Mouse (Mus musculus): ENCODE results near the gene Mid1ip1. TPM values are rescaled to one million over a fixed set of nuclear protein-coding genes. Genes with fewer than 3 reads are reported as not detected.

Mid1ip1 gene
- 32.3 and 37.0 TPM in 2 replicates for polyA plus RNA-seq (2012; rRNA removed)

- WGBS, result 15% methylated on average over 12 of the region's 12 CpGs
- peak; percentile 84 for DNase-seq (ENCODE audit: low read depth, low spot score)
Observed at GRCm38 (mm10) chrX:10714696-10715140, at the start of gene Mid1ip1. Mid1ip1 (plus strand) TSS chrX:10715013.

GRCm38 (mm10) chrX:10694455-10695180 is 20.2 kb upstream of the Mid1ip1 start:
- DNase-seq (ENCODE audit: low read depth, low spot score), result no peak
- 78% methylated on average over 5 of the region's 5 CpGs for WGBS

GRCm38 (mm10) chrX:10706728-10707127 is 8.1 kb upstream of the Mid1ip1 start:
- WGBS, result 91% methylated on average over 3 of the region's 3 CpGs
- no peak for DNase-seq (ENCODE audit: low read depth, low spot score)

GRCm38 (mm10) chrX:10713839-10714637 is 775 bp upstream of the Mid1ip1 start:
- WGBS, result 26% methylated on average over 11 of the region's 11 CpGs
- DNase-seq (ENCODE audit: low read depth, low spot score), result no peak

GRCm38 (mm10) chrX:10716917-10717763 is 2.3 kb downstream of the Mid1ip1 start:
- WGBS, result 14% methylated on average over 50 of the region's 50 CpGs
- no peak for DNase-seq (ENCODE audit: low read depth, low spot score)

- 16% methylated on average over 61 of the region's 61 CpGs for WGBS
- DNase-seq (ENCODE audit: low read depth, low spot score), result no peak
Observed at GRCm38 (mm10) chrX:10718021-10718837, 3.4 kb downstream of the Mid1ip1 start.

GRCm38 (mm10) chrX:10718838-10719539 is 4.2 kb downstream of the Mid1ip1 start:
- DNase-seq (ENCODE audit: low read depth, low spot score), result no peak
- 21% methylated on average over 22 of the region's 22 CpGs for whole genome bisulfite sequencing

- DNase-seq (ENCODE audit: low read depth, low spot score), result no peak
- WGBS, result 24% methylated on average over 6 of the region's 6 CpGs
Observed at GRCm38 (mm10) chrX:10720391-10720790, 5.6 kb downstream of the Mid1ip1 start.

GRCm38 (mm10) chrX:10724571-10724970 is 9.8 kb downstream of the Mid1ip1 start:
- 90% methylated on average over 1 of the region's 1 CpGs for WGBS
- no peak for DNase-seq (ENCODE audit: low read depth, low spot score)

GRCm38 (mm10) chrX:10729488-10729887 is 14.7 kb downstream of the Mid1ip1 start:
- WGBS, result 27% methylated on average over 5 of the region's 6 CpGs
- no peak for DNase-seq (ENCODE audit: low read depth, low spot score)

- 44% methylated on average over 1 of the region's 1 CpGs for WGBS
- DNase-seq (ENCODE audit: low read depth, low spot score), result no peak
Observed at GRCm38 (mm10) chrX:10734453-10734852, 19.6 kb downstream of the Mid1ip1 start.

GRCm38 (mm10) chrX:10734874-10735273 is 20.1 kb downstream of the Mid1ip1 start:
- DNase-seq (ENCODE audit: low read depth, low spot score), result no peak
- WGBS, result 82% methylated on average over 1 of the region's 1 CpGs

- WGBS, result 82% methylated on average over 4 of the region's 4 CpGs
- DNase-seq (ENCODE audit: low read depth, low spot score), result no peak
Observed at GRCm38 (mm10) chrX:10758866-10759265, 44.1 kb downstream of the Mid1ip1 start.

GRCm38 (mm10) chrX:10763476-10764016 is 48.7 kb downstream of the Mid1ip1 start:
- DNase-seq (ENCODE audit: low read depth, low spot score), result no peak
- 83% methylated on average over 10 of the region's 10 CpGs for whole genome bisulfite sequencing
